Mouse (Mus musculus) monocyte, adult 5-6 weeks (primary cell): ENCODE data around the gene Fam78b. TPM values are rescaled to one million over a fixed set of nuclear protein-coding genes. Genes with fewer than 3 reads are reported as not detected.

ENCODE experiments used
- ATAC-seq: fragments of 153-309, 156-312 bp; replicated peaks from 2 replicates; pipeline ENCODE4 v1.8.0; 2017; ENCODE audit warnings: mild to moderate bottlenecking; ENCODE audit not compliant: low TSS enrichment, insufficient number of reproducible peaks, severe bottlenecking, poor library complexity, low FRiP score
- total RNA-seq: library from RNA; stranded (forward); fragments of 200-1000, 200-491, 200-594 nt; gene quantifications from 3 replicates; pipeline ENCODE4 v1.2.3, GENCODE M21; 2017

Fam78b gene
- total RNA-seq: 2.5 to 8.2 TPM (median 7.3 TPM) in 3 replicates

- ATAC-seq: no peak
Observed at GRCm38 (mm10) chr1:167001174-167001843, at the start of gene Fam78b. Gene Fam78b, plus strand, starts transcription at chr1:167001417.

GRCm38 (mm10) chr1:166964508-166964907, 36.7 kb upstream of the Fam78b start:
- no peak for ATAC-seq

DNA sequence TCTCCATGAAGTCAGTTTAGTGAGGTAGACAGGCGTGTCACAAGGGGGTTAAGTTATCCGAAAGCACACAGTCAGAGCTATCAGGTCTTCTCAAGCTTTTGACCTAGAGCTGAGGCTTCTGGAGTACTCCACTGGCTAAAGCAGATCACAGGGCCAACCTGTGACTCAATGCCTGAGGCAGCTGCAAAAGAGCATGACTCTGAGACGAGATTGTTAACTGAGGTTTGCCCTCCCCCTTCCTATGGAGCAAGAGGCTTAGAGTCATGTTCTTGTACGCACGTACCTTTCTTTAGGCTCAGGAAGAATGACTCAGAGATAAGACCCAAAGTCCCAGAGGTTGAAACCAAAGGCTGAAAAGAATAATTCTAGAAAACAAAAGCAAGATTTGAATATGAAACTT, 32.9 kb upstream of the Fam78b start:
- no peak for ATAC-seq

DNA sequence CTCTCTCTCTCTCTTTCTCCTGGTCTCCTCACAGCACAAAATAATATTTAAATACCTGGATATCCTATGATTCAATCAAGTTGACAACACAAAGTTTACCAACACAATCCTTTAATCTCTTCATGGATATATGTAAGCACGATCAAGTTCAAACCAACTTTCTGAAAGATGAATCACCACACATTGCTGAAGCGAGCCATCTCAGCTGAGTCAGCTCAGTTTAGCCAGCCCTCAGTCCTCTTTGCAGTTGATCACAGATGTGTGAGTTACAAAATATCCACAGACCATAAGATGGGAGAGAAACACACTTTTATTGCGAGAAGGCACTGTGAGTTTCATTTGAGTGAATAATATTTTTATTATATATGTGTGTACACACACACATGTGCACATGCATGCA, 27.5 kb upstream of the Fam78b start:
- no peak for ATAC-seq

GRCm38 (mm10) chr1:166978611-166979010, 22.6 kb upstream of the Fam78b start:
- no peak for ATAC-seq

- ATAC-seq: no peak
Observed at GRCm38 (mm10) chr1:166994266-166994665, 7.0 kb upstream of the Fam78b start.

DNA sequence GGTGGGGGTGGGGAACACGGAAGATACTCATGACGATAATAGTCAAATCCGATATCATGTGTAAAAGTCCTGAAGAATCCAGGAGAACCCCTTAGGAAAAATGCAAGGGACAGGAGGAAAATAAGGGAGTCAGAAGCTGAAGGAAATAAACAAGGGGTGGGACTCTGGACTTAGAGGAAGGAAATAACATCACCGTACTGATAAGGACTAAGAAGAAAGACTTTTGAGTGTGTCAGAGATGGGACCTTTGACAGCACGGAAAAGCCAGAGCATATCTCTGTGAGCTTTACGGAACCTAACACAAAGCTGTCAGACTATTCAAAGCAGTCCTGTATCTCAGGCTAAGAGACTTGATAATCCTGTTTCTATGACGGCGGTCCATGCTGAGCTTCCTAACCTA, 5.0 kb upstream of the Fam78b start:
- ATAC-seq: no peak

DNA sequence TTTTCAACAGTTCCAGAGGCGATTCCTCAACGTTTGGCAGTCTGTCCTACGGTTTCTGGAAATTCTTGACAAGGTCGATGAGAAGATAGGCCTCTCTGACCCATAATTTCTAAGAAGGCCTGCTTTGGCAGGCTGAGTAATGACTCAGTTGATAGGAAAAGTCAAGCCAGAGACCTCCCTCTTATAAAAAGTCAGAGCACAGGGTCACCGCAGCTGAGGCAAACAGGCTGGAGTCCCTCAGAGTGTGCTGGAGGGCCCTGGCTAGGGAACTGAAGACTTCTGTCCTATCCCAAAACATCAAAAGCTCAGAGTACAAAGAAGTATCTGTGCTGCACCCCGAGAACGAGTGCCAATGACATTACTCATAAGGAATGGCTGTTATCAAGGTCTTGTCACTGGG, 4.4 kb upstream of the Fam78b start:
- ATAC-seq: no peak

GRCm38 (mm10) chr1:167000529-167001173, 566 bp upstream of the Fam78b start:
- no peak for ATAC-seq

GRCm38 (mm10) chr1:167001844-167002485, 748 bp downstream of the Fam78b start:
- ATAC-seq: no peak

- no peak for ATAC-seq
Observed at GRCm38 (mm10) chr1:167002486-167002850, 1.3 kb downstream of the Fam78b start.

GRCm38 (mm10) chr1:167004621-167005020, 3.4 kb downstream of the Fam78b start:
- ATAC-seq: peak; percentile 80

- ATAC-seq: peak; percentile 68
Observed at GRCm38 (mm10) chr1:167007341-167007740, 6.1 kb downstream of the Fam78b start.

- no peak for ATAC-seq
Observed at GRCm38 (mm10) chr1:167010190-167010589, 9.0 kb downstream of the Fam78b start.

- no peak for ATAC-seq
Observed at GRCm38 (mm10) chr1:167011301-167011700, 10.1 kb downstream of the Fam78b start.

- no peak for ATAC-seq
Observed at GRCm38 (mm10) chr1:167012616-167013015, 11.4 kb downstream of the Fam78b start.

DNA sequence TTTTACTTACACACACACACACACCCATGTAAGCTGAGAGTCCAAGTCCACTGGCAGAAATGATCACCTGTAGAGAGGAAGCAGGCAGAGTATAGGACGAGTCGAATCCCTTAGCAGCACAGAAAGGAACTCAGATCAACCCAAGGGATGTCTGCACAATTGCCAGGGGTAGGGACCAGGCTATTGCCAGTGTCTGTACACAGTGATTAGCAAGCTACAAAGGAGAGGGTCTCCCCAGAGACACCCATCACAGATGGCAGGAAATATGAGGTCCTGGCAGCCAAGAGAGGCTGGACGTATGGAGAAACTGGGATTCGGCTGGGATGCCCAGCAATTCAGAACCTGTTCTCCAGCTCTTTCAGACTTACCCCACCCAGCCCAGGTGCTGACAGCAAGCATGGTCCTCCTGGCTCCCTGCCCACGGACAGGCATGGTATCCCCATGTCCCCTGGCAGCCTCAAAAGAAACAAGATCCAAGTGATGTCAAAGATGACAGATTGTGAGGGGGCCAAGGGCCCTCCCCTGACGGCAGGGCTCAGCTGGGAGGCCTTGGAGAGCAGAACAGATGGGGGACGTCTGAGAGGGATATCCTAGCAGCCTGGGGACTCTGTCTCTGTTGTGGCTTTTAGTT, 12.1 kb downstream of the Fam78b start:
- no peak for ATAC-seq

GRCm38 (mm10) chr1:167016269-167016668, 15.1 kb downstream of the Fam78b start:
- no peak for ATAC-seq

GRCm38 (mm10) chr1:167022001-167022424, 20.8 kb downstream of the Fam78b start:
- ATAC-seq: no peak
